Mouse (Mus musculus) frontal cortex, adult 2 months (tissue): ENCODE results near the gene Ano6. TPM values are rescaled to one million over a fixed set of nuclear protein-coding genes. Genes with fewer than 3 reads are reported as not detected.
A peak's percentile ranks its signal among the peaks of the same experiment; 100 is the strongest.

ENCODE experiments used
- DNase-seq, 2 experiments: peaks; one replicate each; pipeline ENCODE4 v3.0.0; 2022; ENCODE audit warnings: low spot score in 1 of 2; ENCODE audit errors: extremely low spot score in 1 of 2
- polyA plus RNA-seq: library from polyadenylated mRNA; depleted of rRNA; stranded (reverse); fragments of >200 nt; gene quantifications from 2 replicates; pipeline ENCODE4 v1.2.3, GENCODE M21; 2012

Gene Ano6
- polyA plus RNA-seq, 1 experiment = 27.7 TPM

DNA sequence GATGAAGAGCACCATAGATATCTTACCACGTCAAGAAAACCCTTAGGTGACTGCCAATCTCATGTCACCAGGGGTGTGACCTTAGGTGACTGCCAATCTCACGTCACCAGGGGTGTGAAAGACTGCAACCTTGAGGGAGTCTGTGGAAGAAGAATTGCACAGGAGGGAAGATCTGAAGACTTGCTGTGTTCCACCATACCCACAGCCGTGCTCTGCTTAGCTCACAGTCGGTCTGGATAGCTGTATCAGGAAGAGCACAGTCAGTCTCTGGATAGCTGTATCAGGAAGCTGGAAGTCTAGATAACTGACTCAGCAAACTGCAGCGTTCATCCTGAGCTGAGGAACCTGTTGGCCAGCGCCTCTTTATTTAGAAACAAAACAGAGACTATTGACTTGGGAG lies 92.9 kb downstream of the Ano6 start:
- no peak for DNase-seq

- no peak for DNase-seq
Observed at GRCm38 (mm10) chr15:95884658-95885620, 94.3 kb downstream of the Ano6 start.

GRCm38 (mm10) chr15:95885953-95886820 lies 95.5 kb downstream of the Ano6 start:
- DNase-seq = peak in 1 of 2 experiments; percentile 41

DNA sequence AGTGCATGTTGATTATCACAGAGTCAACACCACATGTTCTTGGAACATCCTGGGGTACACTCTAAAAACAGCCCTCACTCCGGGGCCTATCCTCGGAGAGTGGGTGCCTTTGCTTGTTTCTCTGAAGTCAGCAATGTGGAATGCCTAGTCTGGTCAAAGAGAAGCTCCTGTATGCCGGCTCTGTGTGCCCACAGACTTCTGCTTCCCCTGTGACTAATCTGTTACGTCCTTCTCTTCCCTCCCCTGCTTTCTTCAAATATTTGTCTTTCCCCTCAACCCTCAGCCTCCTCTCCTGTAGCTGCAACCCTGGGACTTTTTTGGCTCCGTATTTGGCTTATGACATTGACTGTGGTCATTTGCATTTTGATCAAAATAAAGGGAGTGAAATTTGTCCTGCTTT lies 96.7 kb downstream of the Ano6 start:
- peak; percentile 40 to 63 for DNase-seq

DNA sequence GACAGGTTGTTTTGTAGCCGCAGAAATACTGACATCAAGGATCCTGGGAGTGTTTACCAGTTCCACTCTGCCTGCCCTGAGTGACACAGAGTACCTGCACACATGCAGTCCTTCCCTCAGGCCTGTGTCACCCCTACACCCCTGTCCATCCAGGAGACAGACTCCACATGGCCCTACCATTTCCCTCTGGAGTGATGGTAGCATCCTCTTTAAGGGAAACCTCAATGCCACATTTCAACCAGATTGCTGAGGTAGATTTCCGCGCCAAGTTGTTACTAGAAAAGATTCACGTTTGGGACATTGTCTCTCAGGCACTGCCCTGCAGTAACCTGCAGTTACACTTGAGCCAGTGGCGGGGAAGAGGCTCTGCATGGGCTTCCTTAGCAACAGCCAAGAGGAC lies 97.9 kb downstream of the Ano6 start:
- no peak for DNase-seq

DNA sequence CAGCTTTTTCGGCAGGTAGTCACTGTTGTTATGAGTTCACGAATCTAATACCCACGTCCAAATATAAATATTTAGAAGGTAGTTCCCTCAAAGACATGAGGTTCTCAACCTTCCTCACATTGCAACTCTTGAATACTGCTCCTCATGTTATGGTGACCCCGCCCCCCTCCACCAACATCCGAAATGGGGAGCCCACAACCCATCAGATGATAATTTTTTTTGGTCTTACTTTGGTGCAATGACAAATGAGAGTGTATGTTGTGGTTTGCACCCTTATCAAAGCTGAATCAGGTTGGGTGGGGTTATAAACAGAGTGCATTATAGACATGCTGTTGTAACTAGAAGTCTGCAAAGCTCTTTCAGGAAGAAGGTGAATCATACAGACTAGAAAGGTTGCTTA lies 99.7 kb downstream of the Ano6 start:
- DNase-seq = no peak

GRCm38 (mm10) chr15:95892171-95892570 lies 101.5 kb downstream of the Ano6 start:
- DNase-seq = no peak

- no peak for DNase-seq
Observed at GRCm38 (mm10) chr15:95892929-95893328, 102.3 kb downstream of the Ano6 start.

DNA sequence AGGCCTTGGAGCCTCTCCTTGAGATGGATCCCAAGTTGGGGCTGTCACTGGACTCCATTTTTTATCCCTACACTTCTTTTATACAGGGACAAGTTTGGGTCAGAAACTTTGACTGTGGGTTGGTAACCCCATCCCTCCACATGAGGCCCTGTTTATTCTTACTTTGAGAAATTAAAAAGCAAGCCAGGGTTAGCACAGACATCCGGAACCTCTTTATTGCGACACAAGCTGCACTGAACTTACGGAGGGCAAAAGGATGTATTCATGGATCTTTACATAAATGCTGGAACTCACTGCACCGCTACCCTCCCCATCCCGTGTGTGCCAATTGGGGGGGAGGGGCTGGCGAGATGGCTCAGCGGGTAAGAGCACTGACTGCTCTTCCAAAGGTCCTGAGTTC lies 105.1 kb downstream of the Ano6 start:
- no peak for DNase-seq

DNA sequence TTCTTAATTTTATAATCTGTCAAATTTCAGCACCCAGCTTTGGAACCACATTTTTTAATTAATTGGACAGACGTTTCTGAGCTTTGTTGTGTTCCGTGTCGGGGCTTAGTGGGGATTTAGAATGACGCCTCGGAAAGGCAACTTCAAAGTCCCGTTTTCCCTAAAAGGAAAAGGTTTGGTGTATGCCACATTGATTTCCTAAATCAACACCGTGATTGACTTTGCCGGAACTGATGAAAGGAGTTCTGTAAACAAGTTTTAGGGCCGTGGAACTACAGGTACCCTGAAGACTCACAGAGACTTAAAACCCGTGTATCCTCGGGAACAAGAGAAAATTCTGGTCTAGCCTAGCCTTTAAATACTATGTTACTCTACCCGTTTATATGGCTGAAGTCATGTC lies 107.0 kb downstream of the Ano6 start:
- no peak for DNase-seq

- no peak for DNase-seq
Observed at GRCm38 (mm10) chr15:95898438-95898837, 107.8 kb downstream of the Ano6 start.

- DNase-seq = no peak
Observed at GRCm38 (mm10) chr15:95902396-95902795, 111.8 kb downstream of the Ano6 start.

- no peak for DNase-seq
Observed at GRCm38 (mm10) chr15:95904247-95904646, 113.6 kb downstream of the Ano6 start.

DNA sequence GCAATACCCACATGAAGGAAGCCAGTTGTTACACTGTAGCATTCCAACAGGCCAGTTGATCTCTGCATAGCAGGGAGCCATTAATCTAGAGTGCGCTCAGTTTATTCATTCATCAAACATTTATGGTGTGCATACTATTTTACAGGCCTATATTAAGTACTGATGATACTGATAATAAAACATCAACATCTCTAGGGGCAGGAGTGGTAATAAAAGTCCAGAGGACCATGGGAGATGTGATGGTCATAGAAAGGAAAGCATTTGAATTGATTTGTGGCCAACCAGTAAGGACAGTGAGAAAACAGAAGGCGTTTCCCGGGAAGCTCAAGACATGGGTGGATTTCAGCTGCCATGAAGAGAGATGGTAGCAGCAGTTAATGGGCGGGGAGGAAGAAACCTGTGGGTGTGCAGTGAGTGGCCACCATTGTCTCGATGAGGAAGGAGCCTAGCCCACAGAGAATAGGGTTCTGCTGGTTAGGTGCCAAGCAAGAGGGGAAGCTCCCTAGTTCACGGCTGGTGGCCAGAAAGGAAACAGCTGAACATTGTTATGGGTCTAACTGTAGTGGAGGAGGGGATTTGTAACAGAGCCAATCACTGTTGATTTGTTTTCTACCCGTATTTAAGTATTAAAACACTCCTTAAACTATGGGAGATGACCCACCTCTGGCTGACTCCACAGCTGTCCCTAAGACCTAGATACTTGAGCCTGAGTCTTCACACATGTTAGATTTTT lies 115.5 kb downstream of the Ano6 start:
- DNase-seq = no peak

GRCm38 (mm10) chr15:95906891-95907290 lies 116.2 kb downstream of the Ano6 start:
- no peak for DNase-seq

- peak in 1 of 2 experiments; percentile 67 for DNase-seq
Observed at GRCm38 (mm10) chr15:95907337-95907736, 116.7 kb downstream of the Ano6 start.

DNA sequence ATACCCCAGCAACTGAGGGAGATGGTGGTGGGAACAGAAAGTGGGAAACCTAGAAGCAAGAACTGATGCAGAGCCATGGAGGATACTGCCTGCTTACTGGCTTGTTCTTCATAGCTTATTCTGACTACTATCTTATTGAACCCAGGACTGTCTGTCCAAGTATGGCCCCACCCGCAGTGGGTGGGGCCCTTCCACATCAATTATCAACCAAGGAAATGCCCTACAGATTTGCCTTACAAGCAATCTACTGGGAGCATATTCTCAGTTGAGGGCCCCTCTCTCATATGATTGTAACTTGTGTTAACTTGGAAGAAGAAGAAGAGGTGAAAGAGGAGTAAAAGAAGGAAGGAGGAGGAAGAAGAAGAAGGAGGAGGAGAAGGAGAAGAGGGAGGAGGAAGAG lies 117.3 kb downstream of the Ano6 start:
- DNase-seq = no peak

- DNase-seq = no peak
Observed at GRCm38 (mm10) chr15:95910099-95910780, 119.6 kb downstream of the Ano6 start.

GRCm38 (mm10) chr15:95914963-95915362 lies 124.3 kb downstream of the Ano6 start:
- DNase-seq = no peak

DNA sequence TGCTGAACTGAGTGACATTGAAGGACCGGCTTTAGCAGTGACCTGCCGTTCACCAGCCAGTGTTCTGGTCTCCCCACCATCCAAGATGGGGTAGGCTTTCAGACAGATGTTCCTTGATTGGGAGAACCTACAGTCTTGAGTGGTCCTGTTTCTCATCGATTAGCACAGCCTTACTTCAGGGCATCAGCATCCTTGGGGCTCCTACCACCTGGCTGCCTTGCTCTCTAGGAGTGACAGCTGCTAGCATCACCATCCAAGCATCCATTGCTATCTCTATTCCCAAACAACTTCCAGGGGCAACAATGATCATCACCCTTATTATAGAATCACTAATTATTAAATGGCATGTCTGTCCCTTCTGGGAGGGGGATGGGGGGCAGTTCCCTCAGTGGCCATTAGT lies 124.8 kb downstream of the Ano6 start:
- DNase-seq = no peak
